Mouse (Mus musculus): ENCODE measurements around the gene Nkx6-2.

The Nkx6-2 gene

GRCm38 (mm10) chr7:139566533-139566932 lies 16.1 kb downstream of the Nkx6-2 start:
- DNase-seq: no peak

- peak in 1 of 2 experiments; percentile 26 for DNase-seq
Observed at GRCm38 (mm10) chr7:139565998-139566397, 16.6 kb downstream of the Nkx6-2 start.

- DNase-seq: no peak
Observed at GRCm38 (mm10) chr7:139564161-139564560, 18.4 kb downstream of the Nkx6-2 start.

- DNase-seq: no peak
Observed at GRCm38 (mm10) chr7:139563425-139563824, 19.2 kb downstream of the Nkx6-2 start.

- DNase-seq: no peak
Observed at GRCm38 (mm10) chr7:139559659-139560058, 22.9 kb downstream of the Nkx6-2 start.

GRCm38 (mm10) chr7:139556746-139557526 lies 25.7 kb downstream of the Nkx6-2 start:
- no peak for DNase-seq

- DNase-seq: no peak
Observed at GRCm38 (mm10) chr7:139556331-139556730, 26.3 kb downstream of the Nkx6-2 start.

- DNase-seq: no peak
Observed at GRCm38 (mm10) chr7:139551519-139551918, 31.1 kb downstream of the Nkx6-2 start.

GRCm38 (mm10) chr7:139550086-139550783 lies 32.4 kb downstream of the Nkx6-2 start:
- DNase-seq: no peak

- DNase-seq: no peak
Observed at GRCm38 (mm10) chr7:139547325-139547724, 35.3 kb downstream of the Nkx6-2 start.

GRCm38 (mm10) chr7:139544706-139545625 lies 37.6 kb downstream of the Nkx6-2 start:
- DNase-seq: no peak

GRCm38 (mm10) chr7:139541422-139541821 lies 41.2 kb downstream of the Nkx6-2 start:
- DNase-seq: peak; percentile 51 to 71

- no peak for DNase-seq
Observed at GRCm38 (mm10) chr7:139540601-139541000, 42.0 kb downstream of the Nkx6-2 start.

GRCm38 (mm10) chr7:139538541-139538940 lies 44.1 kb downstream of the Nkx6-2 start:
- DNase-seq: peak; percentile 32 to 36

- DNase-seq: no peak
Observed at GRCm38 (mm10) chr7:139537831-139538230, 44.8 kb downstream of the Nkx6-2 start.

GRCm38 (mm10) chr7:139536831-139537230 lies 45.8 kb downstream of the Nkx6-2 start:
- DNase-seq: no peak

- DNase-seq: peak; percentile 75 to 81
Observed at GRCm38 (mm10) chr7:139536331-139536730, 46.3 kb downstream of the Nkx6-2 start.

- no peak for DNase-seq
Observed at GRCm38 (mm10) chr7:139531428-139531801, 51.2 kb downstream of the Nkx6-2 start.

GRCm38 (mm10) chr7:139530591-139531427 lies 51.8 kb downstream of the Nkx6-2 start:
- no peak for DNase-seq

Measured in cerebellum, postnatal 14 days (tissue).